Mouse (Mus musculus) E14TG2a.4 (cell line): ENCODE measurements around the gene Mcrip2.

Source experiments
- CTCF ChIP-seq: conservative IDR thresholded peaks from 2 replicates; pipeline ENCODE4 v1.5.1; 2014; ENCODE audit warnings: low read length
- POU5F1 ChIP-seq: IDR thresholded peaks from 2 replicates; pipeline ENCODE4 v1.6.1; 2014; ENCODE audit warnings: low read length, borderline replicate concordance

- TF ChIP-seq CTCF: peak; percentile 81
- TF ChIP-seq POU5F1: no peak
Observed at GRCm38 (mm10) chr17:25879261-25879660, 10.7 kb upstream of the Mcrip2 start.
